Mouse (Mus musculus) CD4-positive helper T cell, adult 2 months (primary cell): ENCODE results near the gene Serpinb8.

Source experiments
- DNase-seq: peaks from one replicate; pipeline ENCODE4 v3.0.0-alpha.2; 2012; ENCODE audit warnings: low read depth, missing footprints, low spot score

Gene Serpinb8

DNA sequence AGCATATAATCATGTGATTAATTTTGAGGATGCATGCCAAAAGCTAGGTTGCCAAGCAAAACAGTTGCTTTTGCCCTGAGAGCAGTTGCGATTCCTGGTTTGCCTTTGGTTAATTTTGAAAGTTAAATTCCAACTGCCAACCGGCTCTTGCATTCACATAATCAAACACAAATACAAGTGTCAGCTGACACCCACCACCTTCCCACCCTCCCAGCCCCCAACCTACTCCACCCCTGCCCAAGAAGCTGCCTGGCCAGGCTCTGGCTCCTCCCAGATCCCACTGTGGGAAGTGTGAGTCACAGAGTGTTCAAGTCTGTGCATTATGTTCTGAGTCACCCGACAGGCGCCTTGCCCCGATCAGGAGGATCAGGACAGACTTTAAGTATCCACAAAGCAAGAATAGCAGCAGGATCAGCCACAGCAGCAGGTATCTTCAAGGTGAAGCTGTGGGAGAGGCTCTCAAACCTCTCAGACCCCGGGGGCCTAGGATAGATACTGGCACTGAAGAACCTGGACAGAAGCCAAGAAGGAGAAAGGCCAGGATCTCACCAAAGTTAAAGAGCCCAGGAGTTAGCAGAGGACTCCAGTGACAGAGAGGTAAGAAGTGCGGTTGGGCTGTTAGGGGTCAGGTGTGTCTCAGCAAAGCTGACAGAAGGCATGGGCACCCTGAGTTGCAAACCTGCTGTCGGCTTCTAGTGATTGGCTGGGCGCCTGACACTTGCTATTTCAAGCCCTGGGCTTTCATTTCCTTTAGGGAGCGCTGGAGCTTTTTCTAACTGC, at the start of gene Serpinb8:
Serpinb8 (plus strand) TSS at position 316 of the 780 bp plus-strand sequence.
- DNase-seq, result no peak

DNA sequence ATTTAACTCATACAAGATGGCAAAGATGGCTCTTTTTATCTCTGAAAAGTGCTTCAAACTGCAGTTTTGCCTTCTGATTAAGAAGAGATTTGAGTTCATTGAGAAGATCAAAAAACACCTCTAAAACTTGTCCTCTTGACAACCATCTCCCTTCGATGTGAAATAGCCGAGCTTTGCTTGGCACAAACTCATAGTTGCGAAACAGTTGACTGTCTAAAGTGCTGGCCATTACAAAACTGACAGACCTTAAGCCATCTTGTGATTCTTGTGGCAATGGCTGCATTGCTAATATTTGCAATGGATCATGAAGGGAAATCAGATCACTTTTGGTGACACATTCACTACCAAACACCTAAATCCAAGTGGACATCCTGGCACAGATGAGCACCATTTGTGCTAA, 30.3 kb upstream of the Serpinb8 start:
- DNase-seq, result no peak

DNA sequence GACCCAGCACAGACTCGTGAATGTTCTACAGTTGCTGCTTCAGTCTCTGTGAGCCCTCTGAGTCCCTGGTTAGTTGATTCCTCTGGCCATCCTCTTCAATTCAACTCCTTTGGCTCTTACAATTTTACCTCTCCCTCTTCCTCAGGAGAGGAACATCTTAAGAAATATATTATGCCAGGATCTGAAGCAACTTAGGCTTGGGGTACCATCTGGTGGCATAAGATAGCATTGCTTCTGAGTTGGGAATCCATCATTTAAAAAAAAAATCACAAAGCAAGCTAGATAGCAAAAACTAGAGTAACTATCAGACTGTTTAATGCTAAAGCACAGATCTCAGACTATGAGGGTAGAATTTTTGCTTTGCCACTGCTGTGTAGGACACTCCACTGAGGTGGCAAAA, 27.7 kb upstream of the Serpinb8 start:
- no peak for DNase-seq

DNA sequence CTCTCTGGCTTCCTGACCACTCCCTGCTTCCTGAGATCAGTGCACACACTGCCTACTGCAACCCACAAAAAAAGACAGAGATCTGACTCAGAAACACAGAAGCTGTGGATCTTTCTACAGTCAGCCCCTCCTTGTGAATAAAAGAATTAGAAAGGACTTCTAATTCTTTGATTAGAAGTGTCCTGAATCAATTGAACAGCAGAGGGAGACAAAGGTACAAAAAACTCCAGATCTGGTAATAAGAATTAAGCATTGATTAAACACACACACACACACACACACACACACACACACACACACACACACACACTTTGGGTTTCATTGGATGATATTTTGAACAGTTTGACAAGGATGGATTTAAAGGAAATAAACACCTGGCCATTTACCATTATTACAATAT, 24.2 kb upstream of the Serpinb8 start:
- no peak for DNase-seq

DNA sequence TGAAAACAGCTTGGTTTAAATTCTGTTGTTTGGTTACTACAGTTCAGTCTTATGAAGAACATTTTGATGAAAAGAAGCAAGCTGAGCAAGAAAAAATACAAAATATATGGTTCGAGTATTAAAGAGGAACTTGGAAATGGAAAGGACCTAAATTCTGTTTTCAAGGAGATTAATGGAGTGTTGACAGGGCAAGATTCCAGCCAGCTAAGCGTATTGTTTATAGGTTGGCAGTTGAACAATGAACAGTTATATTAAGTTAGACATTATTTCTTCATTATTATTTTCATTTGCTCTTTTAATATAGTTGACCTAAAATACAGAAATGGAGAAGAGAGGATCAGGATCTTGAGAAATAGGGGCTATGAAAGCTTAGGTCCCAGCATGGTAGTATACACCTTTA, 13.7 kb upstream of the Serpinb8 start:
- no peak for DNase-seq

DNA sequence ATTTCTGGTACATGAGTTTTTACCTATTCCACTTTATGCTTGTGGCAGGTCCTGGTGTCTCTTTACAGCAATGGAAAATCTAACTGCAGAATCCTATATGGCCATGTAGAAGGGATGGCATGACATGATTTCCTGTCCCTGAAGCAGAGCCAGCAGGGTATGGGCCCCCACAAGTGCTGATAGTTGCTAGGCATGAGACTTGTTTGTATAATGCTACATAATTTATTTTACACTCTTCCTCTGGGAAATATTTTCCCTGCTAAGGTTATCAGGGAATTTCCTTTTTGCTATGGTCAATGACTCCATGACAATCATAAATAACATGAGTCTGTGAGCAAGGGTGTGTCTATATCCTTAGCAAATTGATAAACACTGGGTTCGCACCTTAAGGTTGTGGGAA, 12.3 kb upstream of the Serpinb8 start:
- DNase-seq, result no peak

DNA sequence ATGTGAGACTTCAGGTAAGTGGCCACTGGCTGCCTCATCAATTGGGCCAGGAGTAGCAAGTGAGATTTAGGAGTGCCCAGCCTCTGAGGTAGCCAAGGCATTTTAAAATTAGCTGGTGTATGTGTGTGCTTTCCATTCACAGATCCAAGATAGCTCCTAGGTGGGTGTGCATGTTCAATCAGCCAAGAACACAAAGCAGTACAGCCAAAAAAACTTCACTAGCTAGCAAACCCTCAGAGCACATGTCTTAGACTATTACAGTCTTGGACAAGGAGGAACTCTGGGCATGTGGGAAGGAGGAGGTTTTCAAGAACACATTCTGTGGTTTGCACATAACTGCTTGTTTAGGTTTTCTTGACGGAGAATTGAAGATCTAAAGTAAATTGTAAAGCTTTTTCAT, 8.6 kb upstream of the Serpinb8 start:
- no peak for DNase-seq

DNA sequence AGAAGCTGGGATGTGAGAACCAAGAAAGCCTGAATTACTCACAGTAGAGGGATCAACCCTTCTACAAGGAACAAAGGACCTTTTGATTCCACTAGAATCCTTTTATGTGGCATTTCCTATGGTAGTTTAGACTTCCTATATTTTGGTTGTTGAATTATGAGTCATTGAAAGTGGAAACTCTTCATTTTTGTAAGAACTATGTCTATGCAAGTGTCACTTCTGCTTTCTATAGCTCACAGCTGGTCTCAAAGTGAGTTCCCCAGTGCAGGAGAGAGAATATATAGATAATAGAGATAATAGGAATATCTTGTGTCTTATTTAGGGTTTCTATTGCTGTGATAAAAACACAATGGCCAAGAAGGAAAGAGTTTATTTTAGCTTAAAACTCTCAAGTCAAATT, 6.9 kb upstream of the Serpinb8 start:
- DNase-seq, result no peak

DNA sequence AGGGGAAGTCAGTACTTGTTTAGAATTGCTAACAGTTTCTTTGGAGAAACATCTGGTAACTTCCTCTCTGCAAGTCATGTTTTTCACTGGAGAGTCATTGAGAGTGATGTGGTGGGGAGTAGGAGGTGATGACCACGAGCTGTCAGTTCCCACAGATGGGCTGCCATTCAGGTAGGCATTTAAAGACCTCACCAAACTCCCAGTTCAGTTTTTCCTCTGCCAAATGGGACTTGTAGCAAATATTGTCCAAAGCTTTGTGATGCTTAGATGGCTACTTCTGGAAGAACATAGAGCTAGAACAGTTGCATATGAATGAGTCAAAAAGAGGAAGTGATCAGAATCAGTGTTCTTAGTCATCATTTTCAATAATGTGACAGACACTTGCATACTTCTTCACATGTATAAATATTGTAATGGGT, 5.8 kb upstream of the Serpinb8 start:
- DNase-seq, result no peak

DNA sequence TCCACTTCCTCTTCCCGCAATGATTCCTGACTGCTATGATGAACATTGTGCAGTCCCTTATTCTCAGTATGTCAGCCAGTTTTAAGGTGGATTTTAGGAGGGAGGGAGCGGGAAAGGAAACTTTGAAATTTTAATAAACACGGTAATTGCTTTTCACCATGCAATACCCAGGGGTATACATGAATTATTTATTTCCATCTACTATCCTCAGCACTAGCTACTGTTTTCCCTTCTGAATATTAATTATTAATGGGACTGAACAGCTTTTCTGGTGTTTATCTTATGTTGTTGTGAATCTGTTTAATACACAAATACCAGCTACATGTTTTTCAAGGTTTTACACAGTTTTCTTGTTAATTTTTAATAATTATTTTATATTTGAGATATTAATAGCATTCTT, 4.9 kb upstream of the Serpinb8 start:
- DNase-seq, result no peak

DNA sequence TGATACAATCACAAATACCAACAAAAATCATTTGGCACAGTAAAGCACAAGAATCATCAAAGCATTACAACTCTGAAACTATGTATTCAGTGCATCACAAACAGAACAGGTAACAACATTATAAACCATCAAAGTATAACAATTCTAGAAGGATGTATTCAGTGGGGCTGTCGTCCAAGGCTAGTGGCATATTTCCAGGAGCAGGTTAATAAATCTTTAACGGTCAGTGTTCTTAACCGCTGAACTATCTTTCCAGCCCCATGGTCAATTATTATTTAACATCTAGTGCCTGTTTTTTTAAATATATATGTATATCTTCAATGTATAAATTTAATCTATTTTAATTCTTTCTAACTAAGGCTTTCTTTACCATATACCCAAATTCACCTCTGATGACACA, 3.6 kb upstream of the Serpinb8 start:
- DNase-seq, result no peak

DNA sequence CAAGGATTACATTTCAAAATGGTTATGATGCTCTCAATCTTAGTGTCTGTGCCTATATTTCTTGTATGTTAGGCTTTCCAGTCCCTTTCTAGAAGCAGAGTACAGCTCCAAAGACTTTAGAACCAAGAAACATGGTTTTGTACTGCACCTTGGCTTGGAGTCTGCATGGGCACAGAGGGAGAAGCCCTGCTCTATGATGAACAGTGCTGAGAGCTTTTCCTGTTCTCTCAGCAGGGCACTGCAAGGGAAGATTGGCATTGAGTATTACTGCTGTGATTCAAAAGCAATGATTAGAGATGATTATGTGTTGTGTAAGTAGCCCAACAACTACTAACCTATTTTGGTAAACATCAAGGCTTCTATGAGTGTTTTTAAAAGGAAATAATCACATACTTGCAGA, 1.6 kb upstream of the Serpinb8 start:
- DNase-seq, result no peak

DNA sequence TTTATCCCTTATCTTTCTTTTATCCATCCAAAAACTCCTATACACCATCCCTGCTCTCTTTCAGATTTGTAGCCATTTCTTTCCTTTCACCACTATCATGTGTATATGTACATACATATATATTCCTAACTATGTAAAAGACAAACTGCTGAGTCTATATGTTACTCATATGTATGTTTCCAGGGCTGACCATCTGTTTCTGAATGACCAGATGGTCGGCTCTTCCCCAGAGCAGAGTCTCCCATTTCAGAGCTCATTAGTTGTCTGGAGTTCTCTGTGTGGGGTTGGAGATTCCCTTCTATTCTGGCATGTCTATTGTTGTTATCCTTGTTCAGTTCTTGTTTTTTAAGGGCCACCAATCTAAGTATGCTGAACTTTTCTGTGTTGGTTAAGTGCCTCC, 1.2 kb upstream of the Serpinb8 start:
- DNase-seq, result no peak

DNA sequence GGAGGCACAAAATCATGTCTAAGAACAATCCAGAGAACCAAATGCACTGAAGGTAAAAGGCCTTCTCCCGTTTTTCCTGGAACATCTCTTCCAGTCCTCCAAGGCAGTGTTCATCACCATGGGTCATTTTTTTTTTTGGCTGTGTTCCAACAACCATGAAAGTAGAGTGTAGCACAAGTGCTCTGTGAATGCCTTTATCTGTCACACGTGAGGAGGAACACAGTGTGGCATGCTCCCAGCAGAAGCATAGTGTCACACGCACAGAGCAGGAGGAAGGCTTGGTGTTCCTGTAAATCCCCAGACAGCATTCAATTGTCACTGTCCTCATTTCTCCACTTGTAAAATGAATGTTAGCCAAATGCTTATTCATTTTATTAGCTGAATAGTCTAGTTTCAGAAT, 2.8 kb downstream of the Serpinb8 start:
- no peak for DNase-seq

DNA sequence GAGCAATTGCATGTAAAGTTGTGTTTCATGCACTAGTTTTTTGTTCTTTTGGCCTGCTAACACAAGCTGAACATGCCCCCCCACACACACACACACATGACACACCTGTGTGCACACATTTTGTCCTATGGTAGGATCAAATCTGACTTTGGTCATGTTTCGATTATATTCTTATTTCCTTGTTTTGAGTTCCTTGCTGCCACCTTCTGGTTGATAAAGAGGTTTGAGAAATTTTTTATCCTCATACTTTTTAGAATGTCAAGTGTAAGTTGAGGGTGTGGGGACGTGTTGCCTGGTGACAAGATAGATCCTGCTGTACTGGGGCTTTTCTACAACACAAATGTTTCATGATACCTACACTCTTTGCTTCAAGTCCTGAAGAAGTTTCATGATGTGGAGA, 3.7 kb downstream of the Serpinb8 start:
- no peak for DNase-seq

DNA sequence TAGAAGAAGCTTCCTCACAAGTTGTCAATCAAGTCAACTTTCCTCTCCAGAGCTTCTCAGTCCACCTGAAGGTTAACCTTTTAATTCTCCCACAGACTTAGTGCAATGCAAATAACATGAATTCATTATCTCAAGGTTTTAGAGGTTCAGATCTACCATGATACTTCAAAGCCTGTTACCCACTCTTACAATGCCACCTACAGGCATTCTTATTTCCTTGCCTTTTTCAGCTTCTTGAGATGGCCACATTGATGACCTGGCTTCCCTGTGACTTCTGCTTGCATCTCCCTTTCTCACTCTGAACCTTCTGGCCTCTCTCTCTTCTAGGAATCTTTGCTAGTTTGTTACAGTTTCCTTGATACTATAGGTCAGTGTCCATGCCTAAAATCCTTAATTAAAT, 7.1 kb downstream of the Serpinb8 start:
- DNase-seq, result no peak

DNA sequence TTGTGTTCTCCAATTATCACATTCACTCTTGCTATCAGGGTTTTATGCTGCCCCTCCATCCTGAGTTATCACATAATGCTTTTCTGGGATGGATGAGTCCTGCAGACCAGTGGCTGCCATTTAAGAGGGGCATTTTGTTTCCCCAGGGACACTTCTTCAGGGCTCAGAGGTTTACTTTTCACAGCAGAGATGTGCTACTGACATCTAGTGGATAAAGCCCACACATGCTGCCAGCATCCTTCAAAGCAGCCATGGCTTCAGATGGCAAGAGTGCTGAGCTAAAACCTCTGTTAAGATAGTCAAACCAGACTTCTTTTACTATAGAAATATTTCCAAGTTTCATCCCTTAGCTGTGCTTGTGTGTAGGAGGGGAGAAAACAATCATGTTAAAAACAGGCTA, 8.7 kb downstream of the Serpinb8 start:
- no peak for DNase-seq

DNA sequence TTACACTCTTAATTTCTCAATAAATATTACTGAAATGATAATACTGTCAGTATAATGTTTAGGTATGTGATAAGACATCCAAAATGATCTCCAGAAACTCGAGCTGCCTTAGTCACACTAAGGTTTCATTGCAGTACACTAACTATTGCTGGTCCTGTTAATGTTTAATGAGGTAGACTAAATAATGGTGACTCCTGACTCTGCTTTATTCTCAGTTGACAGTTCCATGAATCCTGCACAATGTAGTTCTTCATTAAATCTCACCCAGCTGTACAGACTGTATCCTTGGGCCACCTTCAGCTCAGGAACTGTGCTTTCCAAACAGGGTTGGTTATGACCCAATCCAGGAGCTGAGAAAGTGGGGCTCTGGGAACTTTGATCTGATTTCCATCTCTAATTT, 19.1 kb downstream of the Serpinb8 start:
- no peak for DNase-seq

DNA sequence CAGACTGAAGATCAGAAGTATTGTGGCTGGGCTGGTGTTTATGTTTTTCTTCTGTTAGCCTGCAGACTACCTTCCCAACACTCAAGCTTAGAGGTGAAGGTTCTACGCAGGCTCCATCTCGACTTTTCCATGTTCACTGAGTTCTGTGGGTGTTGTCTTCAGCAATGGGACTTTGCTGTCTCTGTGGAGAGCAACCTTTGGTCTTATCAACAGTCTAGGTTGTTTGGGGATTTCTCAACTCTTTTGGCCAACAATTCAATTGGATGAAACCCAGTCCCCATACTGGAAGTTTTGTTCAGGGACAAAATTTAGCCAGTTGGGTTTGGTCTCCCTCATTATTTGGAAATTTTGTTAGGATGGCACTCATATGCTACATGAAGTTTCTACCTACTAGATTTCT, 24.3 kb downstream of the Serpinb8 start:
- DNase-seq, result no peak

DNA sequence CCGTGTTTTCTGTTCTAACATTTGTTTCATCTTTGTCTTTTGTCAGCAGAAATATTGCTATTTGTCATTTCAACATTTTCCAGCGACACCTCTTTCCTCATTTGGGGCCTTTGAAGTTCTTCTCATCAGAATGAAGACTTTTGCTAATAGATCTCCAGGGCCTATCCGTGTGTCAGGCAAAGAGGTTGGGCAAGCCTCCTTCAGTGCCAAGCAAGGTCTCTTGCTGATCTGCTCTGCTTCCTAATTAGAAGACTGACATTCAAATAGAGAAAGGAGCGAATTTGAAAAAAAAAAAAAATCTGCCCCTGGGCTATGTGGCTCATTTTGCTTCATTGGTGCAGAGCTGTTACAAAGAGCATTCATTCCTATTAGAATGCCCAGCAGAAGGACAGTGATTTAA, 32.2 kb downstream of the Serpinb8 start:
- DNase-seq, result no peak

DNA sequence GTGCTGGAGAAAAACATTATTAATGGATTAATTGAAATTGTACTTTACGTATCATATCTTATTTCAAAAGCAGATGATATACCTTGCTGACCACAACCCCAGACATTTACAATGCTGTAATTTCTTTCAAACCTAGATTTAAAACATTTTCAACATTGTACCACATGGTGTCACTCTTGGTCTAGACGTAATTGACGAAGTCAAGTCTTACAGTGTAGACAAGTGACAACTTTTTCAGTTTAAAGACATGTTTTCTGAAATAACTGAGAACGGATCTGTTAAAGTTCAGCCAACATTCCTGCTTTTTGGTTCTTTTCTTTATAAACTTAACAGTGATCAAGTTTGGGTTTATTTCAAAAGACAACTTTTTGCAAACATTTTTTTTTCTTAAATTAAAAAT, 46.1 kb downstream of the Serpinb8 start:
- DNase-seq, result no peak

DNA sequence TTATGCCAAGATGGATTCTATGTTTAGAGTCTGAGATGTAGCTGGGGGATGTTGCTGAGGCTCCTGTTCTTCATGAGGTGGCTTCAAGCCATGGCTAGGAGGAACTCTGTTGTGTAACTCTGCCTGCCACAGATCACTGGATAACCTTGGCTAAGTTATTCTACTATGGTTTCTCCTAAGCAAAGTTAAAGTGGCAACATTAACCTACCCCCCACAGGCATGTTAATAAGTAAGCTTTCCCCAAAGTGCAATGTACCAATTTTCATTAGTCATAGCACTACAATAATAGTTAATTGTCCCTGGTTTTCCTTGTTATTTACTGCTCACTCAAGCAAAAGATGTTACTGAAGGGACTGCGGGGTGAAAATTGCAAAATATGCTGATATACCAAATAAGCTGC, 48.2 kb downstream of the Serpinb8 start:
- DNase-seq, result no peak

DNA sequence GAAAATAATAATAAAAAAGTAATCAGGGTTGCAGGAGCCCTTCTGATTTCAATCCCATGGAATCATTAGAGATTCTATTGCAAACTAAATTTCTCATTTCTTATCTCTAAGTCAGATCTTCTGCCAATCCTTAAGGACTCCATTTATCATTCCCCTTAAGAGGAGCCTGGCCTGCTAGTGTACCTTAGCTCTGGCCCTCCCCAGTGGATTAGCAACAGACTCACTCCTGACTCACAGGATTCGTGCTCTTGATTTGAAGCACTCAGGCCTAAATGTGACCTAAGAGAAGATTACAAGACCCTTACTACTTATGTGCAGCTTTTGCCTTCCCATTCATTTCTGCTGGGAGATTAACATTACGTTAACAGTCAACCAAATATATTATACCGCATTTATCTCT, 48.7 kb downstream of the Serpinb8 start:
- DNase-seq, result no peak

DNA sequence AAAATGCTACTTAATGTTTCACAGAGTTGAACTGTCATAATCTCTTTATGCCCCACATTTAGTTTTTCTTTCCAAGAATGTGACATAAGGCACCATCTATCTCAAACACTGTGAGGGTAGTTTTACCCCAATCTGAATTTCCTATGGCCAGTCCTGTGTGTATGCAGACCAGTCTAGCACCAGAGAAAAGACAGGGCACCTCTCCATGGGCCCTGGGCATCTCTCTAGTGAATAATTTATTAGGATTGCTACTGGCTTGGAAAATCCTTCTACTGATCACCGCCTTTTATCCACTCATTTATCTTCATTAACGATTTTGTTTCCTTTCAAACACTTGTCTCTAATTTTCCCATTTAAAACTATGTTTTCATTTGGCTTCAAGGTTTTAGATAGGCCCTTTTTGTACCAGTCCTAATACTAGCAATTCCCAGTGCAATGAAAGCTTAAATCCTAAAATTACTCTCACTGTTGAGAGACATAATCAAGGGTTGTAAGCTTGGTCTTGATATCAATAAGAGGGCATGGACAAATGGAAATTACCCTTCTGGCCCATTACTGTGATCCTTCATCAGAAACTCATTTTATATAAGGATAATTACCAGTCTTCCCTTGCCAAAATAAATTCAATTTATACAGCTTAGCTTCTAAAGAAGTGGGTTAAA, 52.8 kb downstream of the Serpinb8 start:
- no peak for DNase-seq
